Mouse (Mus musculus) spleen, postnatal 4 days (tissue): ENCODE measurements at regions not wholly inside any gene's neighbourhood (a gene's known extent, or its start where the extent isn't known, plus 50 kb on each side); places are given as distances from the start of the nearest gene placed in this dataset.

Experiments used
- DNase-seq, 2 experiments: peaks; one replicate each; pipeline ENCODE4 v3.0.0; 2022; ENCODE audit warnings: low spot score in 2 of 2

GRCm38 (mm10) chr1:88809756-88810155 is 107.7 kb upstream of the Arl4c start:
- DNase-seq = no peak

DNA sequence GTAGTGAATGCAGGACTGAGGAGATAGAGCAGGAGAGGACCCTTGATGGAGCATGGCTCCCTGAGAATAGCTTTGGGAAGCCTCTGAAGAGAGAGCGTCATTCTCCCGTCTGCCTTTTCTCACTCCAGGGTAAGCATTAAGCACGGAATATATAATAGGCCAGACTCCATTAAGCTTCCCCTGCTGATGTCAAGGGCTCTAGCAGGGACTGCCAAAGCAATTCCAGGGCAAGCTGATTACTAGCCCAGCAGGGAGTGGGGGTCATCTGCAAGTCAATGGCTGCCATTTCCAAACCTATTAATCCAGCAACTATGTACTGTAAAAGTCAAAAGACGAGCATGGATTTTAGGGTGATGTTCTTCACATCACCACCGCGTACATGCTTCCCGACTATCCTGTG is 111.2 kb upstream of the Arl4c start:
- no peak for DNase-seq

DNA sequence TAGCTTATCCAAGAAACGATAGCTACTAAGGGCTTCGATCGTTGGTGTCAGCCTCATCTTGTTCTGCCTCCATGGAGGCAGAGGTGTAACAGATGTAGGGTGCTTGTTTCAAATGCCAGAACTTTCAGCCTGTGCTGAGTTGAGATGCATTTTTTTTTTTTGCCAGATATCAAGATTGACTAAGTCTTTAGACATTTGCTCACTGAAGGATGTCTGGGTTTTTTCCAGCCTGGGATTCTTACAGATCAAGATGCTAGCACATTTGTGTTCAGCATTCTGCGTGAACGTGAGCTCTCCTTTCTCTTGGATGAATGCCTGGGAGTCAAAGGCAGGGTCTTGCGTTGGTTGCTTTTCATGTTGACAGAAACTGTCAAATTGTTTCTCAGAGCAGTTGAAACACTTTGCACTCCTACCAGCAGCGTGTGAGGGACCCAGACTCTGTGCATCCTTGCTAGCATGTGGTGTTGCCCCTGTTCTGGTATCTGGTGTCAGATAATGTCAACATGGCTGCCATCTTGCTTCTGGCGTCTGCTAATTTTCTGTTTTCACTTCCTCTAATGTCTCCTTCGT is 114.4 kb upstream of the Arl4c start:
- DNase-seq = no peak

DNA sequence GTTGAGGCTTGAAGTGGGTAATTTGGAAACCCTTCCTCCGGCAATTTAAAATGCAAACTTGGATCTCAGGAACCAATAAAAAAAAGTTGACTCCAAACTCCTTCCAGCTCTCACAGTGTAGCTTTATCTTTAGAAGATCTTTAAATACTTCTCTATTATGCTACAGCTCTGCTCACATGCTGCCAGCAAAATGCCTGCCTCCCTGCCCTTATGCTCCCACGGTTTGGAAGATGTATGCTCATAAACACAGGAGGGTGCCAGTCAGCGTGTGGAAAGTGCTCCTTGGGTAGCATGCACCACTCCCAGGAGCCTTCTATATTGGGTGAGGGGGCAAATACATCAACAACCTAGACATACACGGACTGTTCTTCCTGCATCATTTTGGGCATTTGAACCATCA is 123.2 kb upstream of the Arl4c start:
- DNase-seq = no peak

DNA sequence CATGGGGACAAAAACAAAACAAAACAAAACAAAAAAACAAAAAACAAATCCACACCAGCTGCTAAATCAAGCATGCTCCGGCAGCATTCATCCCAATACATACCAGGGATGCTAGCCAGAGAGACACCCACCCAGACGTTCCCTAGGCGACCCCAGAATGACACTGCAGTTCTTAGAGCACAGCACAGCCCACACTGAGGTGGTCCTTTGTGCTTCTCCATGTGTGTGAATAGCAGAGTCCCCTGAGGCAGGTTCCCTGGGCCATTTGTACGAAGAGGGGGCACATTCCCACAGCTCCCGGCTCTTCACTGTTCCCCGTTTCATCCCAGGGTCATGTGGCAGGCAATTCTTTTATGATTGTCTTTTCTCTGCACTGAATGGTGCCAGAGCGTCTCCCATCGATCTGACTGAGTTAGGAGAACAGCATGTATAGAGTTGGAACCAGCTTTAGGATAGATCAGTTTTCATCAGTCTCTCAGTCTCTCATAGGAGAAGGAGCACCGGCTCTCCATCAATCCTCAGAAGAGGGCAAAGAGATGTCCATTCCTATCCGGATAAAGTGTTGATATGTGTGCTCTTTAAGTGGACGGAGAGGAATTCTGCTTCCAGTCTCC is 136.7 kb upstream of the Arl4c start:
- no peak for DNase-seq

DNA sequence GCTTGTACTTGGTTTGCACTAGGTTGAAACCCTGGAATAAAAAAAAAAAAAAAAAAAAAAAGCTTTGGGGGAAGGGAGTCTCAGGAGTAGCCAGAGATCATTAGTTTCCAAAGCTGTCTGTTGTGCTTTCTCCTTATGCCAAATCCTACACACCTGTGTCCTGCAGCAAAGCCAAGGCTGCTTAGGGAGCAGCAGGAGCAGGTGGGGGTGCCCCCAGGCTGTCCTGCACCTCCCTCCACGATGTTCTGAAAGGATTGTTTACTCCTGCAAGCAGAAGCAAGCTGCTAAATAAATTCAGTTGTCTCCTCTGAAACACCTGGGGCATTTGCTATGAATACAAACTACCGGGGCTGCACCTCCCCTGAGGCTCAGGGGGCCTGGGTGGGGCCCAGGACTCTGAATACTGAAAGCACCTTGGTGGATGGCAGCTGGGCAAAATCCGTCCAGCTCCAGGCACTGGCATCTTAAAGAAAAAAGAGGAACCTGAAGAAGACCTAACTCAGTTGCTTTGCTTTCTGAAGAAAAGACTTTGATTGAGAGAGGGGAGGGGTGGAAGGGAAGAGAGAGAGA is 137.5 kb upstream of the Arl4c start:
- DNase-seq = no peak

- no peak for DNase-seq
Measured at GRCm38 (mm10) chr1:88839977-88840628, 138.1 kb upstream of the Arl4c start.

DNA sequence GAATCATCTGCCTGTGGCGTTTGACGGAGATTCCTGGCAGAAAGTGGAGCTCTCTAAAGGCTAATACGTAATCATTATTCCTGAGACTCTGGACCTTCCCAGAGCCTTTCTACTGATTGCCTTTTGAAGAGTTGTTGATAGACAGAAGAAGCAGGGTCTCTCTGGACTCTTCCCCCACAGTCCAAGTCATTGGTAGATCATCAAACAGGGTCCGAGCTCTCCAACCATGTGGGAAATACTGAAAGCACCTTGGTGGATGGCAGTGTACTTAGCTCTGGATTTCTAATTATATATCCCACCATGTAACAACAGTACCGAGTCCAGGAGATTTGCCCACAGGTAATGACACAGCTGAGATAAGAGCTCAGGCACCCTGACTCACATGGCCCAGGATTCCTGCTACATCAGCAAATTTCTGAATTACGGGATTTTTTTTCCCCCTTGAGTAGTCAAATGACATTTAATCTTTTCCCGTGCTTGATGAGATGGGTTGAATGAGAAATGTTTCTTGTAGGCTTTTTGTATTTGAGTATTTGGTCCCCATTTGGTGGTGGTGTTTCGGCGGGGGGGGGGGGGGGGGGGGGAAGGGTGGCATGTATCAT is 139.1 kb upstream of the Arl4c start:
- DNase-seq = no peak

DNA sequence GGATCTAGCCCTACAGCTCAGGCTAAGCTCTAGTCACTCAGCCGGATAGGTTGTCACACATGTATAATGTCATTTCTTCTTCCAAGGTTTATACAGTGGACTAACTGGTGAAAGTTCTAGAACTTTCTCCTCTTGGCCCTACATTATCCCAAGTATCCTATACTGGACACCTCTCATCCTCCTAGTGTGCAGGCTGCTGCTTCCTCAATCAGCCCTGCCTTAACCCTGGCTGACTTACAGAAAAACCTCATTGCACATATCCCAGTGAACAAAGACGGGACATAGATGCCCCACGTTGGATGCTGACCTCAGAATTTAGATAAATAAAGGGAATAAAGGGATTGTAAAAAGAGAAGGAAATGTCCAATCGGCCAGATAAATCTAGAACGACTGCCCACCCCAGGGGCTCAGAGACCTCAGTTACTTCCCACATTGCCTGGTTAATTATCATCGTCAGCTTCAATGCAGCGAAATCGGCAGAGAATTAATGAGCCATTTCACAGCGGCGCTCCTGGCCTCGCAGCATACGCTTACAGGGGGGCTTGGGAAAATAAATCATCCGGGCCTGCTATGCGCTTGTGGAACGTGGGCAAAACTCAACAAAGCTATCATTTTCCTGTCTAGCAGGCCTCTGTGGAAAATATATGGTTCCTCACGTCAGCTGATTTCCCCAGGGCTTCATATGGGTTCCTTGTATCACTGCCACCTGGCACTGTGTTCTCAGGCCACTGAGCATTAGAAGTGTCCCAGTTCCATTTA is 145.5 kb upstream of the Arl4c start:
- DNase-seq = no peak

DNA sequence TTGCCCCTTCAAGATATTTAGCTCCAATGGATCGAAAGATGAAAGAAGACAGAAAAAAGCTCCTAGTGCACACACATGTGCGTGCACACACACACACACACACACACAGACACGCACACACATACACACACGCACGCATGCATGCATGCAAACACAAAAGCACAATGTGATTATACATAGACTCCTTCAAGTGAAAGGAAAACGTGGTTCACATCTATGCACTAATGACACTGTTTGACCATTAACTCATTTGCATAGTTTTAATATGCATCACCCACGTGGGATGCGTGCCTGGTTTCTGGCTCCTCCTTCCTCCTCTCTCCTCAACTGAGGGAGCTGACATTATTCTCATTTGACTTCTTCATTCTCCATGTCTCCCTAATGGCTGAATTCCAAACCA is 146.2 kb upstream of the Arl4c start:
- no peak for DNase-seq

GRCm38 (mm10) chr1:88849421-88849820 is 147.4 kb upstream of the Arl4c start:
- no peak for DNase-seq

DNA sequence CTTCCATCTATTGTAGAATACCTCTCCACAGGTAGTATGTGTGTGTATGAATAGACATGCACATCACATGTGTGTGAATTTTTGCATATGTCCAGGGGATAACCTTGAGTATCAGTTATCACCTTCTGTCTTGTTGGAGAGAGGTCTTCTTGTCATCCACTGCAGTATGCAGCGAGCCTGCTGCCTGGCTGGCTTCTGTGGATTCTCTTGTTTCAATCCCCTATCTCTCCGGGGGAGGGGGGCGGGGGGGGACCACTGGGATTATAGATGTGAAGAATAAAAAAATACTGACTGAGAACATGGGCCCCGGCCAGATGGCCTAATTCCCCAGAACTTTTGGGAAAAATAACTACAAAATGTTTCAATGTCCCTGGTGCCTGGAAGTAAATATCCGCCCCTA is 149.9 kb upstream of the Arl4c start:
- DNase-seq = no peak

DNA sequence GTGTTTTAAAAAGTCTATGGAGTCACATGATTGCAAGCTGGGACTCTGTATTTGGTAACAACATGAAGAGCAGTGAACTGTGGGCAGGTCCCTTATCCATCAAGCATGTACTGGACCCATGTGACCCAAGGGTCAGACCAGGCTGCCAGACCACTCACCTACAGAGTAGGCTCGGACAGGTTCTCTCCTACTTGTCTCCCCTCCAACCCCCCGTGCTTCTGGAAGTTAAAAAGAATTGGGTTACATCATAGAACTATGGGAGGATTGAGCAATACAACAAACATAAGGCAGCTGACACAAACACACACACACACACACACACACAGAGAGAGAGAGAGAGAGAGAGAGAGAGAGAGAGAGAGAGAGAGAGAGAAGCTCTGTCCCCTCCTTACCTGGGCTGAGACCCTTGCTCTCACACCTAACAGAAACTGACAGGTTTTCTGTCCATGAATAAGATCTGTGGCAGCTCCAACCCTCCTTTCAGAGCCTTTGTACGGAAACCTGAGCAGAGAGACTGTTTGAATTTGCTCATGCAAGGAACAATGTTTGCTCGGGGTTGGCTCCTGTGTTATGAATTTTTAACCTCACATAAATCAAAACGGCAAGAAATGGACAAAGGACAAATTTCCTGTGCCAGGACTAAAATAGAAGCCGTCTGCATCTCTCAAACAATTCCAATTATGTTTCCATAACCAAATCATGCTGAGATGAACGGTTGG is 159.0 kb upstream of the Arl4c start:
- DNase-seq = no peak

- DNase-seq = no peak
Measured at GRCm38 (mm10) chr1:88861590-88861935, 159.5 kb upstream of the Arl4c start.

GRCm38 (mm10) chr1:88865436-88865835 is 163.4 kb upstream of the Arl4c start:
- no peak for DNase-seq

GRCm38 (mm10) chr1:88866571-88866970 is 164.6 kb upstream of the Arl4c start:
- no peak for DNase-seq

DNA sequence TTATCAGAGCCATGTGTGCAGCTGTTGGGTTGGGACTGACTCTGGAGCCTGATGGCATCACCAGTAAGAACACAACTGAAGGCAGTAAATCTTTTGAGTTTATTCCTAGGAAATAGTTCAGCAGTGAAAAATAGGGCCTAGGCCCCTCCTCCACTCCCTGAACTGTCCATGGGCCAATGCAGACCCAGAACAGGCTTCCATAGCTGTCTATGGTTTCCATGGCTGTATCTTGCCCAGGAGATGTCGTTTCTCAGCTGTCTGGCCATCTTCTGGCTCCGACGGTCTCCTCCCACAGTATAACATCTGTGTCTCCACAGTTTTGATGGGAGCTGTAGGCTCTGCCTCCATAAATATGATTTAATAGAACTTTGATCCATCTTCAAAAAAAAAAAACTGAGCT is 165.1 kb upstream of the Arl4c start:
- DNase-seq = no peak

GRCm38 (mm10) chr1:88869885-88870284 is 167.9 kb upstream of the Arl4c start:
- DNase-seq = peak in 1 of 2 experiments; percentile 29

- peak in 1 of 2 experiments; percentile 41 for DNase-seq
Measured at GRCm38 (mm10) chr1:88875356-88875755, 173.3 kb upstream of the Arl4c start.

- no peak for DNase-seq
Measured at GRCm38 (mm10) chr1:88877441-88877840, 175.4 kb upstream of the Arl4c start.

- no peak for DNase-seq
Measured at GRCm38 (mm10) chr1:88878831-88879230, 176.8 kb upstream of the Arl4c start.
